Mouse (Mus musculus): ENCODE results near the gene Ces2c. TPM values are rescaled to one million over a fixed set of nuclear protein-coding genes. Genes with fewer than 3 reads are reported as not detected.
"Not testable (repeated sequence)": the region's sequence is repeated elsewhere in the genome, so short reads cannot be mapped to it uniquely, and the experiment has no call there.

Ces2c gene
- not detected in 2 replicates for polyA plus RNA-seq (2015; fragmentation: Nextera tagmentation; extraction: Ambion mirVana)

- ATAC-seq (replicated peaks), result no peak
- Histone ChIP-seq H3K9ac (replicated peaks) (no peak within 1 kb of the TSS), H3K9me3 (no peaks in the 10 kb centered on the region), H3K4me1 (no peaks in the 10 kb centered on the region), H3K27me3 (no peaks in the 10 kb centered on the region), H3K4me3 (no peak within 1 kb of the TSS), H3K36me3 (no peaks in the 10 kb centered on the region), H3K27ac (replicated peaks) (no peak within 1 kb of the TSS), H3K4me2 (replicated peaks) (no peak within 1 kb of the TSS)
- 87% methylated on average over 3 of the region's 3 CpGs for WGBS
Measured at GRCm38 (mm10) chr8:104846831-104847230, at the start of gene Ces2c. Gene Ces2c, plus strand, starts transcription at chr8:104847068.

GRCm38 (mm10) chr8:104799385-104799784 is 47.5 kb upstream of the Ces2c start:
- no peaks in the 10 kb centered on the region for H3K4me1 ChIP-seq
- H3K9ac ChIP-seq (replicated peaks), result no peak overlapping the region
- no peak overlapping the region for H3K4me2 ChIP-seq (replicated peaks)
- H3K27ac ChIP-seq (replicated peaks), result no peak overlapping the region
- H3K27me3 ChIP-seq, result no peaks in the 10 kb centered on the region
- no peaks in the 10 kb centered on the region for H3K9me3 ChIP-seq
- H3K36me3 ChIP-seq, result no peaks in the 10 kb centered on the region
- H3K4me3 ChIP-seq, result no peak overlapping the region
- WGBS, result 84% methylated on average over 1 of the region's 1 CpGs
- no peak for ATAC-seq (replicated peaks)

GRCm38 (mm10) chr8:104806127-104806526 is 40.7 kb upstream of the Ces2c start:
- H3K36me3 ChIP-seq, result no peaks in the 10 kb centered on the region
- H3K4me3 ChIP-seq, result no peak overlapping the region
- no peaks in the 10 kb centered on the region for H3K4me1 ChIP-seq
- H3K27ac ChIP-seq (replicated peaks), result no peak overlapping the region
- H3K9me3 ChIP-seq, result no peaks in the 10 kb centered on the region
- ATAC-seq (replicated peaks), result no peak
- no peak overlapping the region for H3K4me2 ChIP-seq (replicated peaks)
- no peak overlapping the region for H3K9ac ChIP-seq (replicated peaks)
- no peaks in the 10 kb centered on the region for H3K27me3 ChIP-seq
- WGBS, result 7% methylated on average over 2 of the region's 2 CpGs

GRCm38 (mm10) chr8:104808542-104809413 is 38.1 kb upstream of the Ces2c start:
- Histone ChIP-seq H3K4me3 (no peak overlapping the region), H3K27me3 (no peaks in the 10 kb centered on the region), H3K4me2 (replicated peaks) (no peak overlapping the region), H3K36me3 (no peaks in the 10 kb centered on the region), H3K27ac (replicated peaks) (no peak overlapping the region), H3K9me3 (no peaks in the 10 kb centered on the region), H3K4me1 (no peaks in the 10 kb centered on the region), H3K9ac (replicated peaks) (no peak overlapping the region)
- WGBS, result 93% methylated on average over 7 of the region's 7 CpGs
- no peak for ATAC-seq (replicated peaks)

GRCm38 (mm10) chr8:104809436-104809835 is 37.4 kb upstream of the Ces2c start:
- Histone ChIP-seq H3K27ac (replicated peaks) (no peak overlapping the region), H3K27me3 (no peaks in the 10 kb centered on the region), H3K9ac (replicated peaks) (no peak overlapping the region), H3K4me3 (no peak overlapping the region), H3K4me1 (no peaks in the 10 kb centered on the region), H3K36me3 (no peaks in the 10 kb centered on the region), H3K9me3 (no peaks in the 10 kb centered on the region), H3K4me2 (replicated peaks) (no peak overlapping the region)
- 98% methylated on average over 3 of the region's 3 CpGs for WGBS
- ATAC-seq (replicated peaks), result no peak

GRCm38 (mm10) chr8:104826912-104827311 is 20.0 kb upstream of the Ces2c start:
- H3K27ac ChIP-seq (replicated peaks), result no peak overlapping the region
- H3K4me3 ChIP-seq, result no peak overlapping the region
- H3K9me3 ChIP-seq, result no peaks in the 10 kb centered on the region
- no peaks in the 10 kb centered on the region for H3K36me3 ChIP-seq
- H3K4me2 ChIP-seq (replicated peaks), result no peak overlapping the region
- ATAC-seq (replicated peaks), result no peak
- no peaks in the 10 kb centered on the region for H3K27me3 ChIP-seq
- no peaks in the 10 kb centered on the region for H3K4me1 ChIP-seq
- H3K9ac ChIP-seq (replicated peaks), result no peak overlapping the region
- 90% methylated on average over 1 of the region's 1 CpGs for WGBS

GRCm38 (mm10) chr8:104828221-104828620 is 18.6 kb upstream of the Ces2c start:
- H3K27ac ChIP-seq (replicated peaks), result no peak overlapping the region
- H3K9me3 ChIP-seq, result no peaks in the 10 kb centered on the region
- 75% methylated on average over 3 of the region's 3 CpGs for WGBS
- ATAC-seq (replicated peaks), result no peak
- H3K4me3 ChIP-seq, result no peak overlapping the region
- H3K9ac ChIP-seq (replicated peaks), result no peak overlapping the region
- no peaks in the 10 kb centered on the region for H3K27me3 ChIP-seq
- no peak overlapping the region for H3K4me2 ChIP-seq (replicated peaks)
- no peaks in the 10 kb centered on the region for H3K4me1 ChIP-seq
- no peaks in the 10 kb centered on the region for H3K36me3 ChIP-seq

GRCm38 (mm10) chr8:104831440-104831839 is 15.4 kb upstream of the Ces2c start, which contains the start of gene Ces2b:
Gene Ces2b, plus strand, starts transcription at chr8:104831572.
- no peaks in the 10 kb centered on the region for H3K9me3 ChIP-seq
- H3K9ac ChIP-seq (replicated peaks), result no peak within 1 kb of the TSS
- no peak within 1 kb of the TSS for H3K4me2 ChIP-seq (replicated peaks)
- no peaks in the 10 kb centered on the region for H3K4me1 ChIP-seq
- no peak within 1 kb of the TSS for H3K27ac ChIP-seq (replicated peaks)
- WGBS, result 79% methylated on average over 5 of the region's 5 CpGs
- H3K4me3 ChIP-seq, result no peak within 1 kb of the TSS
- no peak for ATAC-seq (replicated peaks)
- H3K36me3 ChIP-seq, result no peaks in the 10 kb centered on the region
- no peaks in the 10 kb centered on the region for H3K27me3 ChIP-seq

GRCm38 (mm10) chr8:104841360-104842078 is 5.3 kb upstream of the Ces2c start:
- Histone ChIP-seq H3K9ac (replicated peaks) (no peak overlapping the region), H3K27ac (replicated peaks) (no peak overlapping the region), H3K27me3 (no peaks in the 10 kb centered on the region), H3K4me3 (no peak overlapping the region), H3K9me3 (no peaks in the 10 kb centered on the region), H3K36me3 (no peaks in the 10 kb centered on the region), H3K4me1 (no peaks in the 10 kb centered on the region), H3K4me2 (replicated peaks) (no peak overlapping the region)
- WGBS, result 88% methylated on average over 3 of the region's 3 CpGs
- no peak for ATAC-seq (replicated peaks)

- no peak for ATAC-seq (replicated peaks)
- no peak overlapping the region for H3K9ac ChIP-seq (replicated peaks)
- H3K27ac ChIP-seq (replicated peaks), result no peak overlapping the region
- 76% methylated on average over 4 of the region's 4 CpGs for WGBS
- H3K4me1 ChIP-seq, result no peaks in the 10 kb centered on the region
- no peaks in the 10 kb centered on the region for H3K9me3 ChIP-seq
- no peak overlapping the region for H3K4me3 ChIP-seq
- H3K27me3 ChIP-seq, result no peaks in the 10 kb centered on the region
- H3K36me3 ChIP-seq, result no peaks in the 10 kb centered on the region
- H3K4me2 ChIP-seq (replicated peaks), result no peak overlapping the region
Measured at GRCm38 (mm10) chr8:104847741-104848462, 1.0 kb downstream of the Ces2c start.

- not testable (repeated sequence) for H3K9ac ChIP-seq (replicated peaks); H3K27me3 ChIP-seq; H3K4me2 ChIP-seq (replicated peaks); H3K9me3 ChIP-seq; ATAC-seq (replicated peaks); H3K4me3 ChIP-seq; H3K4me1 ChIP-seq; H3K27ac ChIP-seq (replicated peaks); H3K36me3 ChIP-seq
- WGBS, result no CpG with 5 or more reads among the region's 4 CpGs
Measured at GRCm38 (mm10) chr8:104866844-104867531, 20.1 kb downstream of the Ces2c start.
